Mouse (Mus musculus): ENCODE measurements around the gene Banf2.

The Banf2 gene

DNA sequence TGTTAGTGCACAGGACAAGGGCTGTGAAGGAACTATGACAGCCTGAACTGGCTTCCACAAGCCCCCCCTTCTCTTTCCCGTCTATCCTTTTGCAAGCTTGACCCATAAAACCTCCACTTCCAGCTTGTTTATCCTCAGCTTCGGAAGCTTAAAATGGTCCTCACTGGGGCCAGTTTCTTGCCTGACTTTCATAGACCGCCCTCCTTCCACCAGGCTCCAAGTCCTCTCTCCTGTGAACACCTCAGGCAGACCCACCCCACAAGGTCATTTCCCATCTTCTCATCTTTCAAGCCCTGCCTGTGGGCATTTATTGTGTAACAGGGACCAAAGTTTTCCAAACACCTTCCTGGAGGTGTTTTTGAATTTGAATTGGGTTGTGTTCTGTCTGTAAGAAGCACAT is 10.4 kb upstream of the Banf2 start:
- in situ Hi-C loops (cut with MseI, MboI), result no loop called here

GRCm38 (mm10) chr2:144025361-144025760 is 7.5 kb upstream of the Banf2 start:
- in situ Hi-C loops (cut with MseI, MboI), result no loop called here

- in situ Hi-C loops (cut with MseI, MboI), result no loop called here
These were observed 6.4 kb upstream of the Banf2 start for GRCm38 (mm10) chr2:144026456-144026855.

- in situ Hi-C loops (cut with MseI, MboI), result no loop called here
These were observed 2.1 kb upstream of the Banf2 start for GRCm38 (mm10) chr2:144030791-144031190.

- in situ Hi-C loops (cut with MseI, MboI), result no loop called here
These were observed 11.9 kb downstream of the Banf2 start for GRCm38 (mm10) chr2:144044726-144045125.

- in situ Hi-C loops (cut with MseI, MboI), result no loop called here
These were observed 13.1 kb downstream of the Banf2 start for GRCm38 (mm10) chr2:144045756-144046560.

DNA sequence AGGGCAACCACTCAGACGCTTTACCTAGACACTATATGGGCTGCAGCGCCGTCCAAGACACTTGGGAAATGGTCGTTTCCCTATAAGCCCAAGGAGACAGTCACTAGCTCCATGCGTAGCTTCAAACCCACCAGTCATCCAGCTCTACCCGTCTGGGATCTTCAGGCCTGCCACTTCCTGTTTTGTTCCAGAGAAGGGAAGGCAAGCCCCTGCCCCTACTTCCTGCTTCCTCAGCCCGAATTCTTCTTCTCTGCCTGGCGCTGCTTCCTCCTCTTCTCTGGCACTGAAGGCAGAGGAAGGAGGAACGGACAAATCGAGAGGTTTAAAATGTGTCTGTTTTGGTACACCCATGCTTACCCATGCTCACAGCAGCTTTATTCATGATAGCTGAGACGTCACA is 14.1 kb downstream of the Banf2 start:
- in situ Hi-C loops (cut with MseI, MboI), result no loop called here

DNA sequence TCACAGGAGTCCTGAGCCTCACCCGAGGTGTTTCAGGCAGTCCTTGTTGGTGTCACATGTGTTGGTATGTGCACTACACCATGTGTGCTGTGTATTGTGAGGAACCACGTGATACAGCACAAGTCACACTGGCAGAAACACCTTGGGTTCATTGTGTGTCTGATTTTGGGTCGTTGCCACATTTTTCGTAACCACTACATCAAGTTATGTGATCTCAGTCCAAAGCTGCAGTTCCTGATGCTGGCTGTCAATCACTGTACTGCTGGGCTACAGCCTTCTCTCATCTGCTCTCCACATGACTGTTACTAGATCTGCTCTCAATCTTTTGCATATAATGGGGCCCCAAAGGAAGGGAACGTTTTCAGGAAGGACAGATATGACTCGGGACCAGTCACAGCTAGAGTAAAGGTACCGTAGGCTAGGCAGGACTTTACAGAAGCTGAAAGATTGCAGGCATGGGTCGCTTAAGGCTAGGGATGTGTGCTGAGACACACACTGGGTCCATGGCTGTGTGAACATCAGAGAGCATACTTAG is 17.4 kb downstream of the Banf2 start:
- in situ Hi-C loops (cut with MseI, MboI), result no loop called here

DNA sequence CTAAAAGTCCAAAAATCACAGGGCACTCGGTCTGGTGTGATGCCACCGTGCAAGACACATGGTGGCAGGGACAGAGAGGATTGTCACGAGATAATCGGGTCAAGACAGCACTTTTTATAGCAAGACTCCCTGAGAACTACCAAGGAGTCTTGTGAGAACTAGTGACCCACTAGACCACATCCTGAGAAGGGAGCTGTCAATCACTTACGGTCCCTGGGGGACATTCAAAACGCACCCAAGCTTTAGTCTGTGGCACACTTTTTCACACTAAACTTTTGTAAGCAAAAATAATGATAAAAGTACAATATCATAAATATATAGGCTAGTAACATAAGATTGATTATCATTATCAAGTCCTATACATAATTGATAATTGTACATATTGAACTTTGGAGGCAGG is 18.0 kb downstream of the Banf2 start:
- in situ Hi-C loops (cut with MseI, MboI), result no loop called here

DNA sequence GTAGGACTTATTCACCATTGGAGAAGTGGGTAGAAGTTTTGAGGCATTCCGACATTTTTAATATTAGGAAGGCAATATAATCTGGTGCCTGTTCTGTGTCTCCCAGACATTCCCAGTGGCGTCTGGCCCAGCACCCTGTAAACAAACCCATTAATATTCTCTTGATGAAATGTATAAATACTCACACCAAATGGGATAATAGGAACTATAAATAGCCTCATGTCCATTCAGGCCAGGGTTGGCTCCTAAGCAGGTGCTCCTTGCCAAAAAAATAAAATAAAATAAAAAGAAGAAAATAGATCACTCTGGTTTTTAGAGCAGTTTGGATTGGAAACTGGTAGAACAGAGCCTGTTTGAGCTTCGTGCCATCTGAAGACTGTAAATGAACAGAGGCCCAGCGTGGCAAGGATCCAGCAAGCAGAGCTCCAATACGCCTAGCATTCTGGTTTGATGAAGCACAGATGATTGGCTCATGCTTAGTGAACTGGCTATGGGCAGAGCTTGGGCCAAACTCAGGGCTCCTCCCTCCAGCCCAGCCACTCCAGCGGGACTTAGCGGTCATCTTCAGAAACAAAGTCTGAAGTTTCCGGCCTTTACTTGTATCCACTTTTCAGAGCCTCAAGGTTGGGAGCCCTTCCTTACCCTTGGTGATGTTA is 19.7 kb downstream of the Banf2 start:
- in situ Hi-C loops (cut with MseI, MboI), result no loop called here

- in situ Hi-C loops (cut with MseI, MboI), result no loop called here
These were observed 24.9 kb downstream of the Banf2 start for GRCm38 (mm10) chr2:144057735-144058134.

DNA sequence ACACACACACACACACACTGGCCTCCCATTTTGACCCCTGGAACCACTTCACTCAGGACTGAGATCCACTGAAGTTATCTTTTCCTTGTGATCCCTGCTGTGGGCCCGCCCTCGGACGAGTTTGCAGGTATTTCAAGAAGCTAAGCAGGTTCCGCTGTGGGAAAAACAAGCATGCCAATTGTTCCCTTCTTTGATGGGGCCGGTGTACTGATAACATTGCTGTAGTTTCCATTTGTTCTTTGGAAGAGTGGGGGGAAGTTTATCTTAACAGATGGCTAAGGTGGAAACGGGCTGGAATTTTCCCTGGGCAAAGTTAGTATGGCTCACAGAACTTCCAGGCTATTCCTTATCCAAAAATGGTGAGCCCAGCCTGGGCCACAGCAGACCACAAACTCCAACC is 28.8 kb downstream of the Banf2 start:
- in situ Hi-C loops (cut with MseI, MboI), result no loop called here

DNA sequence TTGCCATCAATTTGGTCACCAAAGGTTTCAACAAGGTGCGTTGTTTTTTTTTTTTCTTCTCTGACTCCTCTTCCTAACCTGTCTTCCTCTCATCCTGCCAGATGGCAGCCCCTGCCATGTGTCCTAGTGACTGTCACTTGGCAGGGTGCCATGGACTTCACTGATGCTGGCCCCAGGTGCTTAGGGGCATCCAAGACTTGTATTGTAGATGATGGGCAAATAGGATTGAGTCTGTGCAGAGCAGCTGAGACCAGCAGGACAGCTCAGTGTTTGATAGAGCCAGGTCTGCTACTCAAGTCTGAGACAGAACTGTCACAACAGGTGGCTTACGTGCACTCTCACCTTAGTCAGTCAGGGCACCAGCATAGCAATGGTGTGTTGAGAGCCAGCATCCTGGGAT is 32.6 kb downstream of the Banf2 start:
- in situ Hi-C loops (cut with MseI, MboI), result no loop called here

DNA sequence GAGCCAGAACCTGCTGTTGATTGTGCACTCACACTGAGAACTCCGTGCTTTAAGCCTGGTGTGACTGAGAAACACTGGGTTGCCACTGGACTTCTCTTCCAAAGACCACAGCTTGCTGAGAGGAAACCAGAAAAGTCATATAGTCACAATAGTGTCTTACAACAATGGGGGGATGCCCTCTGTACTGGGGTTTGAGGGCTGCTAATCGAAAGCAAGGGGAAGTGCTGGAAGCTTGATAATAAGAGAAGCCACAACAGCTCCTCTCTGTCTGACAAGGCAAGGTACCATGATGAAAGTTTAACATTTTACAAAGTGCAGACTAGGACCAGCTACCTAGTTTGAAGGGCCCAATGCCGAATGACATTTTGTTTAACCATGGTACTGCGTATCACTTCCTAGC is 36.8 kb downstream of the Banf2 start:
- in situ Hi-C loops (cut with MseI, MboI), result no loop called here

DNA sequence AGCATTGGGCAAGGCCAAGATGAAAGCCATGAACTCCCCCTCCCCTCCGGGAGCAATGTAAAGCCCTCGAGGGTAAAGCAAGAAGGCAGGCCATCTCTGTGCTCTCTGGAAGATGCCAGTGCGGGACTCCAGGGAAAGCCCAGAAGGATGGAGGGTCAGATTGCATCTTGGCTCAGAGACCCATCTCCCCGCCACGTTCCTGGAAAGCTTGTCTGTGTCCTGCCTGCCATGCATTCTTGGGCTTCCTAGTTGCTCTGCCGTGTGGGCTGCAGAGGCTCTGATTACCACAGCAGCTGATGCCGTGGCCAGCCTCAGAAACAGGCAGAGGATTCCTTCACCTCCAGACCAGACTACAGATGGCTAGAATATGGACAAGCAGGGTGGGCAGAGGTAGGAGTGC is 37.6 kb downstream of the Banf2 start:
- in situ Hi-C loops (cut with MseI, MboI), result no loop called here

- in situ Hi-C loops (cut with MseI, MboI), result no loop called here
These were observed 39.8 kb downstream of the Banf2 start for GRCm38 (mm10) chr2:144072642-144073041.

- in situ Hi-C loops (cut with MseI, MboI), result no loop called here
These were observed 41.2 kb downstream of the Banf2 start for GRCm38 (mm10) chr2:144074059-144074458.

DNA sequence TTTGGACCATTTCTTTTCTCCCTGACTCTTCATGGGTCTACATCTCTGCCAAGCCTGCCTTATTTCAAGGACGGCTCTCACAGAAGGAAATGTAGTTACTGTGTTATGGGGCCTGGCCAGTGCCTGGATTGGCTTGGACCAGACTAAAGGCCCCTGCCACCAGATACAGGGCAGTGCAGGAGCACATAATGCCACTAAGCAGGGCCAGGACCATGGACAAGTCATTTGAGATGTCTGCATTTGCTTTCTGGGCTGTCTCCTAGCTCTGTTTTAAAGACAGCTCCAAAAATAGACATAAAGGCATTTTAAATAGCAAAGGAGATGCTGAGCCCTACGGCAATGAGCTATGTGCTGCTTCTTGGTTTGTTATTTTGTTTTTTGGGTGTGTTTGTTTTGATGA is 43.8 kb downstream of the Banf2 start:
- in situ Hi-C loops (cut with MseI, MboI), result no loop called here

- in situ Hi-C loops (cut with MseI, MboI), result no loop called here
These were observed 46.0 kb downstream of the Banf2 start for GRCm38 (mm10) chr2:144078897-144079296.

- in situ Hi-C loops (cut with MseI, MboI), result no loop called here
These were observed 53.5 kb downstream of the Banf2 start for GRCm38 (mm10) chr2:144086183-144086847.

DNA sequence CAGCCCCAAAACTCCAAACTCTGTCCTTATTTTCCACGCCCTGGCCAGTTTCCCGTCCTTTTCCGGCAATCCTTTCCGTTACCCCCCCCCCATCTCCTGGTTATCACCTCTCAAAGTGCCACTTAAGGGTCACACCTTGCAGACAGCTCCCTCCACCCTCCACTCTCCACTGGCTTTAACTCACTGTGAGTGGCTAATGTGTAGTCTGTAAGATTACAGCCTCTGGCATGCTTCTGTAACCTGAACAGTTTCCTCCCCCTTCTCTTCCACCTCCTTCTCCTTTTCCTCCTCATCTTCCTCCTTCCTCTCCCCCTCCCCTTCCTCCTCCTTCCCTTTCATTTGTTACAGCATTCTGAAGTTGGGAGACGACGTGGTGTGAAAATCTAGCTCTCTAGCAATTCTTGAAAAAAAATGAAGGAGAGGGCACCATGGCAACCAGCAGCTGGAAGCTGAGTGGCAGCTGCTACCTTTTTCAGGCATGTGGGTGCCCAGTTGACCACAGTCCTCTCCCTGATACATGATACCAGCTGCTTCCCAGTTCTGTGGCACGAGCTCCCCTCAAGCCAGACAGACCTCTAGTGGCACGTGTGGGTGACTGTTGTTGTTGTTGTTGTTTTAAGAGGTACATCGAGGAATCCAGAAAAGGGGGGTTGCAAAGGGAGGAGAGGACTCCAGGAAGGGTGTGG is 55.2 kb downstream of the Banf2 start:
- in situ Hi-C loops (cut with MseI, MboI), result no loop called here

DNA sequence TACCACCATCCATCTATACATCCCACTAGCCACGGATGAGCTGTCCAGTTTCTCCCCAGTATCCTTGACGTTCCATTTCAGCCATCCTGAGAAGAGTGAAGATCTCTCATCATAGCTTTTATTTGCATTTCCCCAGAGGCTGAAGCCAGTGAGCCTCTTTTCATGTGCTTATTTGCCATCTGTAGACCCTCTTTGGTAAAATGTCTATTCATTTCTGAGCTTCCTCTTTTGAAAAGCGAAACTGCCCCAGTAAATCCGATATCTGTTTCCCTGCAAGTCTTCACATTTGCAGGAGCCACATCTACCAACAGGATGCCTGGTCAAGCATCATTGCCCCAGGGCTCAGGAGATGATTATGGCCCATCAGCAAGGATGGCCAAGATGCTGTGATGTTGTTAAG is 59.9 kb downstream of the Banf2 start:
- in situ Hi-C loops (cut with MseI, MboI), result no loop called here
